Mouse (Mus musculus): ENCODE data around the gene Etv6.

GRCm38 (mm10) chr6:134075031-134075430 is 39.5 kb downstream of the Etv6 start:
- TF ChIP-seq CTCF (conservative IDR thresholded peaks at IDR 0.05; ENCODE audit: low read length) (no peak), NANOG (IDR thresholded peaks at IDR 0.05; ENCODE audit: borderline replicate concordance, low read length) (no peak)
